Mouse (Mus musculus) heart, embryonic 13.5 days (tissue): ENCODE data around the gene Morc2a. TPM values are rescaled to one million over a fixed set of nuclear protein-coding genes. Genes with fewer than 3 reads are reported as not detected.

ENCODE experiments used
- ATAC-seq: fragments of 200-750 bp; cut with Nextera tagmentation; 2 replicates; pipeline ENCODE4 v1.8.0; 2017; ENCODE audit warnings: moderate TSS enrichment; ENCODE audit not compliant: insufficient number of reproducible peaks, low FRiP score, low TSS enrichment; ENCODE audit errors: extremely low read depth
- H3K27ac ChIP-seq: fragments of 300-500 bp; sonication (generic); replicated peaks from 2 replicates; pipeline ENCODE4 v1.5.1; 2015; ENCODE audit warnings: moderate library complexity, mild to moderate bottlenecking, inconsistent platforms
- H3K27me3 ChIP-seq: fragments of 300-500 bp; sonication (generic); replicated peaks from 2 replicates; pipeline ENCODE4 v1.6.1; 2015; ENCODE audit warnings: mild to moderate bottlenecking, inconsistent platforms
- H3K36me3 ChIP-seq: fragments of 300-500 bp; sonication (generic); 2 replicates; pipeline ENCODE4 v1.6.1; 2015; ENCODE audit warnings: mild to moderate bottlenecking, inconsistent platforms
- H3K4me1 ChIP-seq: fragments of 300-500 bp; sonication (generic); 2 replicates; pipeline ENCODE4 v1.6.1; 2015; ENCODE audit warnings: inconsistent platforms
- H3K4me2 ChIP-seq: fragments of 300-500 bp; sonication (generic); 2 replicates; pipeline ENCODE4 v1.6.1; 2015; ENCODE audit warnings: inconsistent platforms, mild to moderate bottlenecking, moderate library complexity
- H3K4me3 ChIP-seq: fragments of 300-500 bp; sonication (generic); 2 replicates; pipeline ENCODE4 v1.5.1; 2015; ENCODE audit warnings: moderate library complexity, mild to moderate bottlenecking, inconsistent platforms
- H3K9ac ChIP-seq: fragments of 300-500 bp; sonication (generic); 2 replicates; pipeline ENCODE4 v1.6.1; 2015; ENCODE audit warnings: inconsistent platforms, mild to moderate bottlenecking, moderate library complexity
- H3K9me3 ChIP-seq: fragments of 300-500 bp; sonication (generic); 2 replicates; pipeline ENCODE4 v1.6.1; 2016; ENCODE audit warnings: inconsistent platforms
- WGBS: fragments of 180-500 bp; shearing (Covaris S2); methylation state at CpG from one replicate; pipeline ENCODE4 v1.1.7; 2015; ENCODE audit warnings: mixed read lengths; 5-methylcytosine and 5-hydroxymethylcytosine counted together
- polyA plus RNA-seq: library from polyadenylated mRNA; unstranded; fragments of >200 nt; fragmentation: Nextera tagmentation; extraction: Ambion mirVana; gene quantifications from 2 replicates; pipeline ENCODE4 v1.2.1, GENCODE M21; 2015

Gene Morc2a
- polyA plus RNA-seq, 1 experiment from 2014 or later = 20.4 TPM

GRCm38 (mm10) chr11:3714486-3714885, 65.5 kb downstream of the Morc2a start:
- Histone ChIP-seq H3K9me3 (no peaks in the 10 kb centered on the region), H3K27me3 (peaks cover 16% of the 10 kb centered on the region; the same call in 1 of the 2 replicates), H3K4me2 (no peak overlapping the region), H3K9ac (no peak overlapping the region), H3K4me1 (no peaks in the 10 kb centered on the region), H3K4me3 (no peak overlapping the region), H3K27ac (no peak overlapping the region), H3K36me3 (no peaks in the 10 kb centered on the region)
- WGBS = 28% methylated on average over 15 of the region's 15 CpGs
- ATAC-seq = no peak

DNA sequence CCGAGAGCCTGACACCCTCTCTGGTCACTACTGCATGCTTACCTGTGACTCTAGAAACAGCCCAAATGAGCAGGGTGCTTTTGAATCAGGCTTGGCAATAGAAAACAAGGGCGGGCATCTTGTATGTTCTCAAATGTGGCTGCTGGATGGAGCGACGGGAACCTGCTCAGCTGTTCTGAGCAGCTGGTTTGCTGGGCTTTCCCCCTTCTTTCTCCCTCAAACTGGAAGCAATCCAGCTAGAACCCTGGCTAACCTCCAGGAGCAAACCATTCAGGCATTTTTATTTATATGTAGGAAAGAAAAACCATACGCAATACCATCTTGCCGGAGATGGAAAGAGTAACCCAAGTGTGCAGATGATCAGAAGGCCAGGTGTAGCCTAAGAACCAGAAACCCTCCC, 67.7 kb downstream of the Morc2a start:
- WGBS = 75% methylated on average over 6 of the region's 6 CpGs
- Histone ChIP-seq H3K27me3 (peaks cover 16% of the 10 kb centered on the region; the same call in 1 of the 2 replicates), H3K36me3 (no peaks in the 10 kb centered on the region), H3K27ac (no peak overlapping the region), H3K9me3 (no peaks in the 10 kb centered on the region), H3K4me1 (no peaks in the 10 kb centered on the region), H3K4me2 (no peak overlapping the region), H3K9ac (no peak overlapping the region), H3K4me3 (no peak overlapping the region)
- ATAC-seq = no peak

DNA sequence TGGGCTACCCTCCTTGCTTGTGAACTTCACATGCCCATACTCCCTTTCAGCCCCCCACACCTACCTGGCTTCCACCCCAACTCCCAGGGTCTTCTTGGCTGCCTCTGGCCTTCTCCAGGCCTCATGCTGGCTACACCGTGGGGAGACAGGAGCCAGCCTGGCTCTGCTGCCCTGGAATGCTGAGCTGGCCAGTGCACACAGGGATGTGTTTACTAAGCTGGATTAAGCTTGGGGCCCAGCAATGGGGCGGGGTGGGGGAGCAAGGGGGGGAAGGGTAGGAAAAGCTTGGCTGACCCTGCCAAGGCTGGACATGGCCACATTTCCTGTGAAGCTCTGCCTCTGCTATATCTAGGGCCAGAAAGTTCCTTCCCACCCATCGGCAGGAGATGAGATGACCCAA, 73.0 kb downstream of the Morc2a start:
- Histone ChIP-seq H3K36me3 (no peaks in the 10 kb centered on the region), H3K27me3 (peaks cover 8% of the 10 kb centered on the region), H3K4me1 (peaks cover 22% of the 10 kb centered on the region), H3K9ac (no peak overlapping the region), H3K27ac (no peak overlapping the region), H3K9me3 (no peaks in the 10 kb centered on the region), H3K4me2 (no peak overlapping the region), H3K4me3 (no peak overlapping the region)
- no peak for ATAC-seq
- WGBS = 43% methylated on average over 3 of the region's 3 CpGs

DNA sequence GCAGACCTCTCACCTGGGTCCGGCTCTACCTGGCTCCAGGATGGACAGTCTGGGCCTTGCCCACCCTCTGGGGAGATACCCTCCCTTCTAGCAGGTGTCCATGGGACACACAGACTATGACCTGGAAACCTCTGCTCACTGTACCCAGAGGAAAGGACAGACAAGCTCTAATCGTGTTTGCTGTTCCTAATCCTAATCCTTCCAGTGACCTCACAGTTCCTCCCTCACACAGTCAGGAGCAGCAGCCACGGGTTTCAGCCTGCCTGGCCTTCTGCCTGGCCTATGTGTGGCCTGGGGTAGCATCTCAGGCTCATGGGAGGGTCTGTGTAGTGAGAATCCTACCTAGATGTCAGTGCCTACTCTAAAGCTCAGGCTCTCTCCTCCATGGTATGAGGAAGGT, 73.9 kb downstream of the Morc2a start:
- Histone ChIP-seq H3K4me2 (no peak overlapping the region), H3K9ac (no peak overlapping the region), H3K9me3 (no peaks in the 10 kb centered on the region), H3K4me1 (peaks cover 22% of the 10 kb centered on the region), H3K27me3 (peaks cover 7% of the 10 kb centered on the region), H3K36me3 (no peaks in the 10 kb centered on the region), H3K4me3 (no peak overlapping the region), H3K27ac (no peak overlapping the region)
- 50% methylated on average over 3 of the region's 3 CpGs for WGBS
- no peak for ATAC-seq

DNA sequence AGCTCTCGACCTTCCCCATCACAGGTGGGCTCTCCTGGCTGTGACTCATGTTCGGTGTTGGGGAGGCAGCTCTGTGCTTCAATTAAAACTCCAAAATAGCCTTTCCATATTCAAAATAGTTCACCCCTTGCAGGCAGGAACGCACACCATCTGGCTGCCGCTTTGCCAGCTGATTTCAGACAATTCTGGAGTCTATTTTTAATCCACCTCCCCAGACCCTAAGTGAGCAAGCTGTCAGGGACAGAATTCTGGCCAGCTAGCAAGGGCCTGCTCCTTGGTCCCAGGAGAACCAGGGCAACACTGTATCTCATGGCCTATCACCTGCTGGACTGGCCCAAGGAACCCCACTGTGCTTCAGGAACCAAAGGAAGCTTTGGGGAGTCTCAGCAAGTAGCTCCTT, 74.9 kb downstream of the Morc2a start:
- Histone ChIP-seq H3K4me2 (no peak overlapping the region), H3K9me3 (no peaks in the 10 kb centered on the region), H3K4me1 (peaks cover 22% of the 10 kb centered on the region), H3K27ac (no peak overlapping the region), H3K27me3 (peaks cover 7% of the 10 kb centered on the region), H3K36me3 (no peaks in the 10 kb centered on the region), H3K4me3 (no peak overlapping the region), H3K9ac (no peak overlapping the region)
- no peak for ATAC-seq
- WGBS = 39% methylated on average over 4 of the region's 4 CpGs

- no peak for ATAC-seq
- WGBS = 56% methylated on average over 5 of the region's 5 CpGs
- no peak overlapping the region for H3K27ac ChIP-seq
Measured at GRCm38 (mm10) chr11:3724726-3725125, 75.7 kb downstream of the Morc2a start.

DNA sequence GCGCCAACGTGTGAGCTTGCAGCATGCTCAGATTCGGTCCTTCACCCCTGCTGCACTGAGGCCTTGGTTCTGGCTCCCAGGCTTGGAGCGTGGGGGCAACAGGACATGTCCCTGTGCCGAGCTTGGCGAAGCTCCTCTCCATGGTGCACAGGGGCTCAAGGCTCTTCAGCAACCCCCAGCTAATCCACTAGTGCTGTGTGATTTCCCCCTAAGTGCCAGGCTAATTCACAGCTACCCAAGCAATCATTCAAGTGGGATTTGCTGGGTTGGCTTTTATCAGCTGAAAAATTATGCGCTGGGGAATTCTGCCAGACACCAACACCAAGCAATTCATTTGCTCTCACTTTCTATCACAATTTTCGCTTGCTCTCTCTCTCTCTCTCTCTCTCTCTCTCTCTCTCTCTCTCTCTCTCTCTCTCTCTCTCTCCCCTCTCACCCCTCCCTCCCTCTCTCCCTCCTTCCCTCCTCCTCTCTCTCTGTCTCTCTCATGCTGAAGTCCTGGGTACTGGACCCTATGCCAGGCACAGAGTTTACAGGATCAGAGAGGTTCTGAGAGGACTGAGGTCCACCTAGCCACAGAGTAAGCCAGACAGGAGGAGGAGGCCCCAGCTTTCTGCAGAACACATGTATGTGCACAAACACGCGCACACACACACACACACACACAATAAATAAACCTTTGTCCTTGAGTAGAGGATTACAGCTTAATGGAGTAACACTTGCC, 76.5 kb downstream of the Morc2a start:
- H3K4me2 ChIP-seq = no peak overlapping the region
- no peak for ATAC-seq
- 43% methylated on average over 10 of the region's 10 CpGs for WGBS

More at GRCm38 (mm10) chr11:3724726-3725125, 75.7 kb downstream of the Morc2a start:
- no peak overlapping the region for H3K4me2 ChIP-seq
- no peak overlapping the region for H3K9ac ChIP-seq
- no peaks in the 10 kb centered on the region for H3K36me3 ChIP-seq
- no peak overlapping the region for H3K4me3 ChIP-seq
- peaks cover 22% of the 10 kb centered on the region for H3K4me1 ChIP-seq
- no peaks in the 10 kb centered on the region for H3K9me3 ChIP-seq
- H3K27me3 ChIP-seq = peaks cover 7% of the 10 kb centered on the region

DNA sequence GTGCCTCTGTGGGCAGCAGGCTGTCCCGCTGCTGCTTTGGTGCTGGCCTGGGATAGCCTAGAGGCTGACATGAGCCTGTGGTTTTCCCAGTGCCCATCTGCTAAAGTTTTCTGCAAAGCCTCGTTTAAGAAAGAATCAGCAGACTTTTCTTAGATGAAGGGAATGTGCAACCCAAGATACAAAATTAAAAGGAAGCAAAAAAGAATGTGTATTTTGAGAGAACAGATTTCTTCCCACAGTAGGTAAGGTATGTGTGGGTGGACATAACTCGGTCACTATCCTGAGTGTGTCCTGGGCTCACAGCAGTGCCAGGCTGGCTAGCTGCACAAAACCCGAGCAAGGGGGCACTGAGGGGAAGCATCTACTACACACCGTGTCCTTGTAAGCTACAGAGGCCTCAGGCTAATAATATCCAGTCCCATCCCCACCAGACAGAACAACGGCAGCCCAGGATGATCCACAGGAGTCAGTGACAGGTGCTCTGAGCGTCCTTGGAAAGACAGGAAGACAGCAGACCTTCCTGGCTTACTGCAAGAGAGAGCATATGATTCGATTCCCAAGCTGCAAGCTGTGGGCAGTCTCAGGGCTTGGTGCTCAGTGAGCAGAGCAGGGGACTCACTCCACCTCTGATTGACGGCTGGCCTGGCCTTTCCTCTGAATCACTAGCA, 78.6 kb downstream of the Morc2a start:
- Histone ChIP-seq H3K9me3 (no peaks in the 10 kb centered on the region), H3K4me1 (peaks cover 19% of the 10 kb centered on the region), H3K27ac (no peak overlapping the region), H3K27me3 (peaks cover 7% of the 10 kb centered on the region), H3K9ac (no peak overlapping the region), H3K4me3 (no peak overlapping the region), H3K36me3 (no peaks in the 10 kb centered on the region), H3K4me2 (no peak overlapping the region)
- 55% methylated on average over 9 of the region's 9 CpGs for WGBS
- ATAC-seq = no peak

More for the DNA sequence above, 76.5 kb downstream of the Morc2a start:
- Histone ChIP-seq H3K36me3 (no peaks in the 10 kb centered on the region), H3K27me3 (peaks cover 7% of the 10 kb centered on the region), H3K27ac (no peak overlapping the region), H3K4me1 (peaks cover 22% of the 10 kb centered on the region), H3K9me3 (no peaks in the 10 kb centered on the region), H3K9ac (no peak overlapping the region), H3K4me3 (no peak overlapping the region)

GRCm38 (mm10) chr11:3731469-3731868, 82.5 kb downstream of the Morc2a start:
- H3K9ac ChIP-seq = no peak overlapping the region

GRCm38 (mm10) chr11:3733933-3734636, 85.1 kb downstream of the Morc2a start:
- 69% methylated on average over 14 of the region's 14 CpGs for WGBS
- no peak for ATAC-seq
- no peak overlapping the region for H3K4me3 ChIP-seq
- H3K36me3 ChIP-seq = no peaks in the 10 kb centered on the region
- H3K9ac ChIP-seq = no peak overlapping the region
- no peaks in the 10 kb centered on the region for H3K9me3 ChIP-seq
- H3K4me2 ChIP-seq = no peak overlapping the region
- no peaks in the 10 kb centered on the region; the same call in 1 of the 2 replicates for H3K27me3 ChIP-seq
- no peaks in the 10 kb centered on the region for H3K4me1 ChIP-seq
- H3K27ac ChIP-seq = no peak overlapping the region

More at GRCm38 (mm10) chr11:3731469-3731868, 82.5 kb downstream of the Morc2a start:
- Histone ChIP-seq H3K4me3 (no peak overlapping the region), H3K36me3 (no peaks in the 10 kb centered on the region), H3K4me1 (no peaks in the 10 kb centered on the region), H3K27me3 (no peaks in the 10 kb centered on the region; the same call in 1 of the 2 replicates), H3K9me3 (no peaks in the 10 kb centered on the region), H3K27ac (no peak overlapping the region), H3K4me2 (no peak overlapping the region)
- 76% methylated on average over 4 of the region's 4 CpGs for WGBS
- no peak for ATAC-seq

DNA sequence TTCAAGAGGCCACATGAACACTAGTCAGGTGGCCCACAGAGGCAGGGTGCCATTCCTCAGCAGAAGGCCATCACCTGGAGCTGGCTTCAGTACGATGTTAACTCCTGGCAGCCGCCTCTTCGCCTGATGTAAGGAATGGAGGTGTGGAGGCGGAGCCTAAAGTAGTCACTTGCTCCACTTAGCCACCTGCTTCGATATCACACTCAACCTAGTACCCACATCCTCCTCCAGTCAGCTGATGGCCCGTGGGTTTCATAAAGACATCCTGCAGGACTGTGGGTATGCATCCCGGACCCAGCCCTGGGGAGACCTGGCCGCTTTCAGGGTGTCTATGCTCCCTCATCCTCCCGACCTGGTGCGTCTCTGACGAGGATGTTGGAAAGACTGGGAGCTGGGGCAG, 86.7 kb downstream of the Morc2a start:
- Histone ChIP-seq H3K36me3 (no peaks in the 10 kb centered on the region), H3K27ac (no peak overlapping the region), H3K4me2 (no peak overlapping the region), H3K9me3 (no peaks in the 10 kb centered on the region), H3K4me1 (no peaks in the 10 kb centered on the region), H3K27me3 (no peaks in the 10 kb centered on the region; the same call in 1 of the 2 replicates), H3K4me3 (no peak overlapping the region), H3K9ac (no peak overlapping the region)
- 68% methylated on average over 11 of the region's 11 CpGs for WGBS
- no peak for ATAC-seq
